Mouse (Mus musculus) ES-E14 (cell line): Measurements from ENCODE around the gene Rnft2. TPM values are rescaled to one million over a fixed set of nuclear protein-coding genes. Genes with fewer than 3 reads are reported as not detected.
A peak's percentile ranks its signal among the peaks of the same experiment; 100 is the strongest.

ENCODE experiments used
- DNase-seq: peaks from one replicate; pipeline ENCODE4 v3.0.0-alpha.2; 2013; ENCODE audit warnings: low read depth, low spot score
- H3K27ac ChIP-seq: 2 replicates; pipeline ENCODE4 v1.5.1; 2012; ENCODE audit warnings: low read depth, mild to moderate bottlenecking, low read length, moderate library complexity, mixed read lengths; ENCODE audit not compliant: poor library complexity, insufficient read depth, severe bottlenecking
- H3K36me3 ChIP-seq: 2 replicates; pipeline ENCODE4 v1.6.1; 2012; ENCODE audit warnings: mild to moderate bottlenecking, low read length, moderate library complexity, mixed read lengths; ENCODE audit not compliant: control insufficient read depth, poor library complexity, insufficient read depth, severe bottlenecking
- H3K4me1 ChIP-seq, 2 experiments: fragments of 150-350 bp in 1 of 2; sonication (generic) in 1 of 2; 2 replicates each; pipeline ENCODE4 v1.6.1; 2012; ENCODE audit warnings: low read length in 2 of 2, mild to moderate bottlenecking in 1 of 2, mixed read lengths in 1 of 2; ENCODE audit not compliant: control insufficient read depth in 2 of 2, insufficient read depth in 2 of 2, poor library complexity in 1 of 2
- H3K4me3 ChIP-seq, 2 experiments: fragments of 150-350 bp in 1 of 2; sonication (generic) in 1 of 2; 2 replicates each; pipeline ENCODE4 v1.5.1; 2012; ENCODE audit warnings: low read length in 2 of 2, low read depth in 1 of 2, mild to moderate bottlenecking in 1 of 2, mixed read lengths in 1 of 2; ENCODE audit not compliant: insufficient read depth in 1 of 2, poor library complexity in 1 of 2, severe bottlenecking in 1 of 2
- H3K9ac ChIP-seq: 2 replicates; pipeline ENCODE4 v1.6.1; 2012; ENCODE audit warnings: low read depth, mild to moderate bottlenecking, low read length, mixed read lengths; ENCODE audit not compliant: poor library complexity, insufficient read depth, severe bottlenecking
- H3K9me3 ChIP-seq: fragments of 150-350 bp; sonication (generic); 2 replicates; pipeline ENCODE4 v1.6.1; 2012; ENCODE audit warnings: low read depth, mild to moderate bottlenecking, low read length; ENCODE audit not compliant: control insufficient read depth, insufficient read depth
- CHD2 ChIP-seq: IDR thresholded peaks from 2 replicates; pipeline ENCODE4 v1.6.1; 2014; ENCODE audit warnings: mild to moderate bottlenecking, low read depth, low read length, inconsistent platforms
- HCFC1 ChIP-seq: IDR thresholded peaks from 2 replicates; pipeline ENCODE4 v1.6.1; 2012; ENCODE audit warnings: low read length, inconsistent platforms, borderline replicate concordance; ENCODE audit not compliant: insufficient read depth
- MAFK ChIP-seq: IDR thresholded peaks from 2 replicates; pipeline ENCODE4 v1.6.1; 2014; ENCODE audit warnings: mild to moderate bottlenecking, low read depth, low read length, inconsistent platforms; ENCODE audit not compliant: insufficient read depth
- ZC3H11A ChIP-seq: IDR thresholded peaks from 2 replicates; pipeline ENCODE4 v1.6.1; 2012; ENCODE audit warnings: low read depth, mild to moderate bottlenecking, inconsistent platforms, low read length, borderline replicate concordance
- ZNF384 ChIP-seq: IDR thresholded peaks from 2 replicates; pipeline ENCODE4 v1.6.1; 2012; ENCODE audit warnings: low read depth, low read length, inconsistent platforms
- in situ Hi-C, 2 experiments: fragments of 600-800 bp; cut with MboI; formaldehyde crosslinking; loops; one replicate each; pipeline ENCODE4 v1.15.1; 2025; ENCODE audit warnings: low sequenced_read_pairs in 2 of 2, inconsistent platforms in 1 of 2; ENCODE audit not compliant: unreplicated experiment in 2 of 2
- total RNA-seq: library from RNA; depleted of rRNA; stranded (reverse); fragments of 300-350 nt; gene quantifications from 2 replicates; pipeline ENCODE4 v1.2.3, GENCODE M21; 2012

Gene Rnft2
- total RNA-seq, 1 experiment, result 7.9 TPM

DNA sequence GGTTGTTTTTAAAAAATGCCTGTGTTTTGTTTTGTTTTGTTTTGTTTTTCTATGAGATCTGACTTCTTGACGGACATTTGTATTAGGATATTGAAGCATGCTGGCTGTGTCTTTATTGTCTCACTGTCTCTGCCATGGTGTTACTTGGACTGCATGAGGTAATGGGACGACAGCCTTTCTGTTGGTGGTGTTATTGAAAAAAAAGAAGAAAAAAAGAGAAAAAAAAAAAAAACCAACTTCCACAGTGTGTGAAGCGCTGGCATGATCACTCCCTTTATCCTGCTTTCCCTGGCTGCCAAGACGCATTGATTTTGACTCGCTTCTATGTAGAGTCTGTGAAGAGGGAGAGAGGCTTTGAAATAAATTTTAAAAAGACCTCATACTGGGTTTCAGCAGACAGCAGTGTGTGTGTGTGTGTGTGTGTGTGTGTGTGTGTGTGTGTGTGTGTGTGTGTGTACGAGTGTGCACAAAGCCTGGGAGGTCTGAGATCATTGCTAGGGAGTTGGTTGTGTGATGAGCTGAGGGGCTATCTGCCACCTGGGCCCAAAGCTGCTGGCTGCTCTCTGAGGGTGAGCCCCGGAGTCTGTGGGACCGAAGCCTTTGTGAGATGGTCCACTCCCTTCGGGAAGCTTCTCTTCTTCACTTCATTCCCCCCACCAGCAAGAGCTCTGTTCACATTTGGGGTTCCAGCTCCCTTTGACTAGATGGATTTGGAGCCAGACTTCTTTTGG, 57.8 kb downstream of the Rnft2 start:
- H3K4me1 ChIP-seq, result peaks cover 0 to 8% of the 10 kb centered on the region in 2 experiments; a peak in 1 of 4 replicates
- no peak overlapping the region for H3K4me3 ChIP-seq
- H3K36me3 ChIP-seq, result no peaks in the 10 kb centered on the region
- no peak overlapping the region for H3K27ac ChIP-seq
- TF ChIP-seq ZNF384 (no peak), ZC3H11A (no peak), HCFC1 (no peak), CHD2 (no peak), MAFK (no peak)
- in situ Hi-C loops, result no loop called here
- DNase-seq, result no peak
- no peak overlapping the region for H3K9ac ChIP-seq
- H3K9me3 ChIP-seq, result no peaks in the 10 kb centered on the region

DNA sequence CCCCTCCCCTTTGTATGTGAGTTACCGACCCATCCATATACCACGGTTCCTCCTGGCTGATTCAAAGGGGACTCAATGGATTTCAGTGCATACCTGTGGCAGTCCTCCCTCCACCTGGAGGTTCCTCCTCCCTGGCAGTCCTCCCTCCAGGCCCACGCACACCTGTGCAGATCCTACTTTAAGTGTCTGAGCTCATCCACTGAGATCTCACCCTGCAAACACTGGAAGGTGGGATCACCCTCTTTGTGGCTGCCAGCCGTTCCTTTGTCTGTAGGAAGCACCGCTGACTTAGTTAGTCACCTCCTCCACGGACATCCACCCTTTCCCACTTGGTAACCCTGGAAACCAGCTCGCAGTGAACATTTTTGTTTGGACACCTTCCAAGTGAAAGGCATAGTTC, 67.3 kb downstream of the Rnft2 start:
- in situ Hi-C loops, result no loop called here
- Histone ChIP-seq H3K27ac (no peak overlapping the region), H3K9me3 (no peaks in the 10 kb centered on the region)

DNA sequence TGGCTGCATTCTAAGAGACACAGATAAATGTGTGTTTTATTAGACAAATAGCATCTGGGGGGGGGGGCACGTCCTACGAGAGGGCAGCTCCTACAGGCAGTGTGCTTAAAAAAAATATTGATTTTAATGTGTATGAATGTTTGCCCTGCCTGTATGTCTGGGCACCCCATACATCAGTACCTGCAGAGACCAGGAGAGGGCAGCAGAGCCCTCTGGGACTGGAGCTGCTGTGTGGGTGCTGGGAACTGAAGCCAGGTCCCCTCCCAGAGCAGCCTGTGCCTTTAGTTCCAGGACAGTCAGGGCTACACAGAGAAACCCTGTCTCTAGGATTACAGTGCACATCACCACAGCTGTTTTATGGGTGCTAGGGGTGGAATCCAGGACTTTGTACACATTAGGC, 69.8 kb downstream of the Rnft2 start:
- in situ Hi-C loops, result no loop called here
- H3K9me3 ChIP-seq, result no peaks in the 10 kb centered on the region
- H3K9ac ChIP-seq, result no peak overlapping the region
- peaks cover 0 to 5% of the 10 kb centered on the region in 2 experiments; a peak in 1 of 4 replicates for H3K4me1 ChIP-seq
- H3K36me3 ChIP-seq, result no peaks in the 10 kb centered on the region
- H3K27ac ChIP-seq, result no peak overlapping the region
- peak overlapping the region; percentile 55 to 65; a peak in 3 of 4 replicates for H3K4me3 ChIP-seq
- DNase-seq, result no peak
- TF ChIP-seq HCFC1 (no peak), ZC3H11A (peak; percentile 33; the same call in 1 of the 2 replicates)

More for the DNA sequence above, 67.3 kb downstream of the Rnft2 start:
- Histone ChIP-seq H3K36me3 (no peaks in the 10 kb centered on the region), H3K4me3 (no peak overlapping the region), H3K4me1 (peaks cover 0 to 3% of the 10 kb centered on the region in 2 experiments; a peak in 1 of 4 replicates), H3K9ac (no peak overlapping the region)
- DNase-seq, result no peak
- TF ChIP-seq ZNF384, result no peak
- no peak for TF ChIP-seq MAFK
- TF ChIP-seq HCFC1, result no peak
- TF ChIP-seq CHD2, result no peak
- TF ChIP-seq ZC3H11A, result no peak

DNA sequence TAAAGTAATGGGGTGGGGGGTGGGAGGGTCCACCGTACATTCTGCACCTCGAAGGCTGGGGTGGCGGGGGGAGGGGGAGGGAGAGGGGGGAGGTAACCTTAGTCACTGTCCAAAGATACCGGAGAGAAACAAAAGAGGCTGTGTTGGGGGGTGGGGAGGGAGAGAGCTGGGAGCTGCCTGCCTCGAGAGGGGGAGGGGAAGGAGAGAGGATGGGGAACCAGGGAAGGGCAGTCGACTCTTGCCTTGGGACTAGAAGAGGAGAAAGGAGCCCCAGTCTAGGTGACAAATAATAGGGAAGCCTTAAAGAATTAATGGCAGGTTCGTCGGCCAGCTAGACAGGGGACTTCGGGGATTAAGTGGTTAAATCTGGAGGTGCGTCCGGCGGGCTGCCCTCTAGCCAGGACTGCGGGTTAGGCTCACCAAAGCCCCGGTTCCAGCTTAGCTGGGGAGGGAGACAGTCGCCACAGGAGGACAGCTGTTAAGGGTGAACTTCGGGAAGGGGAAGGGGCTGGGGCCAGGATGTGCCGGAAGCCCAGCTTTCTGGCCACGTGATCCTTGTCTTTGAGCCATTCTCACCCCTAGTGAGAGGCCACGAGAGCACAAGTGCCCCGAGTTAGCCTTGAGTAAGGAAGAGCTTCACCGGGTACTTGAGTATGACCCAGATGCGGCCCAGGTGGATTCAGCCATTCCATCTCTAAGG, 70.5 kb downstream of the Rnft2 start:
- TF ChIP-seq CHD2, result no peak
- H3K36me3 ChIP-seq, result no peaks in the 10 kb centered on the region
- in situ Hi-C loops, result loop anchor here in 1 of 2 experiments (25.0 kb wide), 1 partner anchor 1488 kb away; the partner anchor contains the start of gene Tbx3
- H3K4me1 ChIP-seq, result peaks cover 0 to 5% of the 10 kb centered on the region in 2 experiments; a peak in 1 of 4 replicates
- DNase-seq, result no peak
- H3K9me3 ChIP-seq, result no peaks in the 10 kb centered on the region
- H3K9ac ChIP-seq, result peak overlapping the region; percentile 41
- peak overlapping the region; percentile 55 to 65 for H3K4me3 ChIP-seq
- H3K27ac ChIP-seq, result no peak overlapping the region
